Mouse (Mus musculus) urinary bladder, postnatal 36 days (tissue): Measurements from ENCODE around the gene Olfr482.

Experiments used
- DNase-seq, 2 experiments: peaks; one replicate each; pipeline ENCODE4 v3.0.0; 2022; ENCODE audit warnings: low spot score in 2 of 2, mixed read lengths in 1 of 2

Olfr482 gene

DNA sequence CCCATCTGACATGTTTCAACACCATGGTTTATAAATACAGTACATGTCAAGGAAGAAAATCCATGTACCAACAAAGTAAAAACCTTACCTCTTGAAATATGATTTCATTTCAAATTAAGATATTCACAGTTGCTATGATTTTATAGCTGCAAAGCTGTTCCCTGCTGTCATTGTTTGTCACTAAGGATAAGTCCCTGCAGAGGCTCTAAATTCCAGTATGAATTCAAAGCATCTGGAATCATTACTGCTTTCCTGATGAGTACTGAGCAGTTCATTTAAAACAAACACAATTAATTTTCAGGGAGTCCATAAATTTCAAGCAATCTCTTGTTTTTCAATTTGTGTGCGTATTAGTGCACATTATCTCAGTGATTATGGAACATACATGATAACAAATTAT lies at the start of gene Olfr482:
Gene Olfr482 (minus strand): TSS at position 101 of the 400 bp plus-strand sequence.
- DNase-seq: no peak

GRCm38 (mm10) chr7:108127349-108127748 lies 30.0 kb upstream of the Olfr482 start, which contains the start of gene Olfr484:
TSS of gene Olfr484 (minus strand) at chr7:108127449.
- DNase-seq: no peak

DNA sequence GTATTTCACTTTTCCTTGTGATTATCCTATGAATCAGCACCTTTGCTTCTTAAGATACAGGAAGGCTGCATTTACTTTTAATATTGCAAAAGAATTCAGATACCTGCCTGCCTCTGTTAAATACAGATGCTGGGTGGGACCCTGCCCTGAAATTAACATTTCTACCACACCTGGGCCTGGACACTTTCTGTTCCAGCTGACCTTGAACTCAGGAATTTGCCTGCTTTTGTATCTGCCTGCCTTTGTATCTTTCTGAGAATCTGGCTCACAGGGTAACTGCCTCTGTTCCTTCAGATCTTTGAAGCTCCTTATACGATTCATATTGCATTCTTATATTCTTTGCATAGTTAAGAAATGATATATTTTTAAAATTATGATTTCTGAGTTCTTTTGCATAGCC lies 24.0 kb upstream of the Olfr482 start:
- DNase-seq: no peak

GRCm38 (mm10) chr7:108120681-108121080 lies 23.3 kb upstream of the Olfr482 start:
- DNase-seq: no peak

- DNase-seq: no peak
Measured at GRCm38 (mm10) chr7:108100549-108100948, 3.2 kb upstream of the Olfr482 start, which contains the start of gene Olfr483. TSS of gene Olfr483 (plus strand) at chr7:108100849.

DNA sequence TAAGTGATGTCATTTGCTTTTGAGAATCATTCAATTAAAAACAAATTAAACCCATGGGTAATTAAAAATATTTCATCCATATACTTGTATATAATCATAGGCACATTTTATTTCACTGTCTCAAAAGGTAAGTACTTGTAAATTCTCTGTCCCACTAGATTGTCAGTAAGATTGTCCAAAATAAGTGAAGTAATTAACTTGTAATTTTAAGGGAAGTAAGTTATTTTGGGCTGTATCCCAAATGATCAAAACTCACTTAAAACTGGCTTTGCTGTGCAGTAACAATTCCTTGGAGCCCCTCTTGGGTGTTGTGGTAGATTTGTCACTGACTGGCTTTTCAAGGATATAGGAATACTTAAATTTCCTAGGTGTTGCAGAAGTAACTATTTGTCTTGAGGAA lies 17.8 kb downstream of the Olfr482 start, which contains the start of gene Olfr481:
Gene Olfr481 (plus strand): TSS at position 301 of the 400 bp plus-strand sequence.
- no peak for DNase-seq

GRCm38 (mm10) chr7:108067246-108067645 lies 30.1 kb downstream of the Olfr482 start, which contains the start of gene Olfr480:
TSS of gene Olfr480 (minus strand) at chr7:108067346.
- no peak for DNase-seq

DNA sequence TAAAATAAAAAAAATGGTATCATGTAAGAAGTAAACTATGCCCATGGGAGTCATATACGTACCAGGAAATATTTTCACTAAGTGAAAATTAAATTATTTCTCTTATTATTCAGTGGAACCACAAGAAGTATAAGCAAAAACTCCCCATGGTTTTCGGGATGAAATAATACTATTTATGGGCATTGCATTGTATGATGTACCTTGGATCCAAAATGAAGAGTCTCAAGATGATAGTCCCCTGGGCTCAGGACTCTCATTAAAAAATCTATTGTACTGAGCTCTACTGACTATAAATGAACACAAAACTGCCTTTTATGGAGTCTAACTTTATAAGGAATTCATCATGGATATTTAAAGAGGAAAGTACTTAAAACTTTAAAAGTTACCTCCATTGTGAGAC lies 47.0 kb downstream of the Olfr482 start, which contains the start of gene Olfr479:
Gene Olfr479 (plus strand): TSS at position 301 of the 400 bp plus-strand sequence.
- DNase-seq: no peak
